Mouse (Mus musculus) brown adipose tissue, adult 24 weeks (tissue): ENCODE data around the gene Znrf4. TPM values are rescaled to one million over a fixed set of nuclear protein-coding genes. Genes with fewer than 3 reads are reported as not detected.
A peak's percentile ranks its signal among the peaks of the same experiment; 100 is the strongest.
"Not testable (repeated sequence)": the region's sequence is repeated elsewhere in the genome, so short reads cannot be mapped to it uniquely, and the experiment has no call there.

Source experiments
- H3K27ac ChIP-seq: fragments of 200-500 bp; replicated peaks from 2 replicates; pipeline ENCODE4 v1.5.1; 2012; ENCODE audit warnings: low read depth, mild to moderate bottlenecking, low read length
- H3K4me1 ChIP-seq: fragments of 200-500 bp; 2 replicates; pipeline ENCODE4 v1.6.1; 2012; ENCODE audit warnings: low read length, mixed read lengths; ENCODE audit not compliant: control insufficient read depth, insufficient read depth, insufficient read length
- H3K4me3 ChIP-seq: fragments of 200-500 bp; 2 replicates; pipeline ENCODE4 v1.5.1; 2012; ENCODE audit warnings: low read depth, mild to moderate bottlenecking, low read length, moderate library complexity; ENCODE audit not compliant: insufficient read depth
- polyA plus RNA-seq: library from polyadenylated mRNA; stranded (reverse); fragments of >200 nt; gene quantifications from 2 replicates; pipeline ENCODE4 v1.2.4, GENCODE M21; 2012; ENCODE audit not compliant: missing spikeins, insufficient read depth, insufficient read length

Znrf4 gene
- polyA plus RNA-seq, 1 experiment, result not detected

- no peak overlapping the region for H3K27ac ChIP-seq
- H3K4me1 ChIP-seq, result no peaks in the 10 kb centered on the region; the same call in 1 of the 2 replicates
- H3K4me3 ChIP-seq, result peak overlapping the region; percentile 16; the same call in 1 of the 2 replicates
Observed at GRCm38 (mm10) chr17:56509707-56510472, 2.3 kb downstream of the Znrf4 start.

GRCm38 (mm10) chr17:56509021-56509640, 3.1 kb downstream of the Znrf4 start:
- Histone ChIP-seq H3K4me3 (no peak overlapping the region), H3K27ac (no peak overlapping the region), H3K4me1 (no peaks in the 10 kb centered on the region; the same call in 1 of the 2 replicates)

GRCm38 (mm10) chr17:56507161-56508068, 4.8 kb downstream of the Znrf4 start:
- Histone ChIP-seq H3K4me1 (no peaks in the 10 kb centered on the region; the same call in 1 of the 2 replicates), H3K27ac (peak overlapping the region; percentile 36), H3K4me3 (peak overlapping the region; percentile 63)

- no peaks in the 10 kb centered on the region; the same call in 1 of the 2 replicates for H3K4me1 ChIP-seq
- H3K27ac ChIP-seq, result no peak overlapping the region
- H3K4me3 ChIP-seq, result peak overlapping the region; percentile 63
Observed at GRCm38 (mm10) chr17:56506417-56507065, 5.7 kb downstream of the Znrf4 start.

GRCm38 (mm10) chr17:56505401-56505800, 6.8 kb downstream of the Znrf4 start:
- H3K27ac ChIP-seq, result no peak overlapping the region
- no peak overlapping the region for H3K4me3 ChIP-seq
- no peaks in the 10 kb centered on the region; the same call in 1 of the 2 replicates for H3K4me1 ChIP-seq

- no peaks in the 10 kb centered on the region; the same call in 1 of the 2 replicates for H3K4me1 ChIP-seq
- H3K4me3 ChIP-seq, result no peak overlapping the region
- H3K27ac ChIP-seq, result no peak overlapping the region
Observed at GRCm38 (mm10) chr17:56502526-56502925, 9.7 kb downstream of the Znrf4 start.

- not testable (repeated sequence) for H3K27ac ChIP-seq, H3K4me1 ChIP-seq, H3K4me3 ChIP-seq
Observed at GRCm38 (mm10) chr17:56501635-56502400, 10.4 kb downstream of the Znrf4 start.

GRCm38 (mm10) chr17:56499229-56499628, 13.0 kb downstream of the Znrf4 start:
- no peak overlapping the region for H3K27ac ChIP-seq
- no peaks in the 10 kb centered on the region for H3K4me1 ChIP-seq
- H3K4me3 ChIP-seq, result no peak overlapping the region

GRCm38 (mm10) chr17:56494480-56494879, 17.8 kb downstream of the Znrf4 start:
- Histone ChIP-seq H3K4me1 (no peaks in the 10 kb centered on the region), H3K27ac (no peak overlapping the region), H3K4me3 (no peak overlapping the region)

- Histone ChIP-seq H3K27ac (no peak overlapping the region), H3K4me1 (no peaks in the 10 kb centered on the region), H3K4me3 (no peak overlapping the region)
Observed at GRCm38 (mm10) chr17:56493841-56494240, 18.4 kb downstream of the Znrf4 start.

GRCm38 (mm10) chr17:56490438-56491152, 21.6 kb downstream of the Znrf4 start:
- Histone ChIP-seq H3K27ac (no peak overlapping the region), H3K4me3 (no peak overlapping the region), H3K4me1 (no peaks in the 10 kb centered on the region)

- no peaks in the 10 kb centered on the region for H3K4me1 ChIP-seq
- H3K4me3 ChIP-seq, result no peak overlapping the region
- no peak overlapping the region for H3K27ac ChIP-seq
Observed at GRCm38 (mm10) chr17:56488028-56488427, 24.2 kb downstream of the Znrf4 start.

- no peak overlapping the region for H3K4me3 ChIP-seq
- H3K4me1 ChIP-seq, result no peaks in the 10 kb centered on the region
- no peak overlapping the region for H3K27ac ChIP-seq
Observed at GRCm38 (mm10) chr17:56487441-56487888, 24.8 kb downstream of the Znrf4 start.
